Mouse (Mus musculus): Measurements from ENCODE around the gene Rfxank. TPM values are rescaled to one million over a fixed set of nuclear protein-coding genes. Genes with fewer than 3 reads are reported as not detected.

Rfxank gene
- polyA plus RNA-seq, 2 experiments, result 17.6 to 33.5 TPM

- H3K27me3 ChIP-seq (ENCODE audit: control insufficient read depth, insufficient read depth, low read length), result peaks cover 66% of the 10 kb centered on the region
- peak within 1 kb of the TSS; percentile 66 for H3K4me2 ChIP-seq (replicated peaks; ENCODE audit: low read depth, low read length, severe bottlenecking)
- H3K4me1 ChIP-seq (ENCODE audit: control insufficient read depth, insufficient read depth, low read length), result peaks cover 6% of the 10 kb centered on the region
- H3K36me3 ChIP-seq (ENCODE audit: control insufficient read depth, insufficient read depth, low read length), result no peaks in the 10 kb centered on the region
- no peaks in the 10 kb centered on the region for H3K9me3 ChIP-seq (ENCODE audit: control insufficient read depth, low read length)
- peak within 1 kb of the TSS; percentile 40 for H3K9ac ChIP-seq (ENCODE audit: low read depth, low read length, severe bottlenecking)
- H3K4me3 ChIP-seq (replicated peaks; ENCODE audit: low read length), result peak within 1 kb of the TSS; percentile 39
- no peak within 1 kb of the TSS for H3K27ac ChIP-seq (replicated peaks; ENCODE audit: low read depth, low read length)
- ATAC-seq (ENCODE audit: low FRiP score, low read depth) (no peak), DNase-seq (ENCODE audit: low spot score) (no peak)
- 0% methylated on average over 26 of the region's 26 CpGs for WGBS
- no peak for TF ChIP-seq POLR2A (IDR thresholded peaks at IDR 0.05; ENCODE audit: borderline replicate concordance, extremely low read depth, insufficient read depth, insufficient read length)
Observed at GRCm38 (mm10) chr8:70083285-70083684, 55.7 kb downstream of the Rfxank start, which contains the start of gene Hapln4. Gene Hapln4, plus strand, starts transcription at chr8:70083457.

GRCm38 (mm10) chr8:70081976-70082375 lies 57.0 kb downstream of the Rfxank start:
- no peak overlapping the region for H3K27ac ChIP-seq (replicated peaks; ENCODE audit: low read depth, low read length)
- WGBS, result 96% methylated on average over 2 of the region's 2 CpGs
- no peak overlapping the region for H3K9ac ChIP-seq (ENCODE audit: low read depth, low read length, severe bottlenecking)
- H3K4me2 ChIP-seq (replicated peaks; ENCODE audit: low read depth, low read length, severe bottlenecking), result no peak overlapping the region
- DNase-seq (ENCODE audit: low spot score) (no peak), ATAC-seq (ENCODE audit: low FRiP score, low read depth) (no peak)
- TF ChIP-seq POLR2A (IDR thresholded peaks at IDR 0.05; ENCODE audit: borderline replicate concordance, extremely low read depth, insufficient read depth, insufficient read length), result no peak
- peaks cover 53% of the 10 kb centered on the region for H3K27me3 ChIP-seq (ENCODE audit: control insufficient read depth, insufficient read depth, low read length)
- no peak overlapping the region for H3K4me3 ChIP-seq (replicated peaks; ENCODE audit: low read length)
- H3K4me1 ChIP-seq (ENCODE audit: control insufficient read depth, insufficient read depth, low read length), result peaks cover 6% of the 10 kb centered on the region
- H3K36me3 ChIP-seq (ENCODE audit: control insufficient read depth, insufficient read depth, low read length), result no peaks in the 10 kb centered on the region
- no peaks in the 10 kb centered on the region for H3K9me3 ChIP-seq (ENCODE audit: control insufficient read depth, low read length)

Small RNA genes lying within 50 kb of the gene (microRNA-seq; reads per million reads assigned to microRNA genes)
- gene Mir7066, result not detected

Other genes with a start within 250 kb of the Rfxank start
- 0.84 and 1.2 TPM in 2 replicates for gene Tssk6, start 237.0 kb downstream of the Rfxank start, polyA plus RNA-seq (2012; rRNA removed)
- gene Tssk6, start 237.0 kb downstream of the Rfxank start, polyA plus RNA-seq (2014; fragmentation: Nextera tagmentation; extraction: Ambion mirVana), result 4.1 TPM in 2 replicates
- 85.3 and 97.4 TPM in 2 replicates for gene Ndufa13, start 236.6 kb downstream of the Rfxank start, polyA plus RNA-seq (2012; rRNA removed)
- 187 and 190 TPM in 2 replicates for gene Ndufa13, start 236.6 kb downstream of the Rfxank start, polyA plus RNA-seq (2014; fragmentation: Nextera tagmentation; extraction: Ambion mirVana)
- gene Yjefn3, start 236.4 kb downstream of the Rfxank start, polyA plus RNA-seq (2012; rRNA removed), result 5.4 and 8.6 TPM in 2 replicates
- gene Yjefn3, start 236.4 kb downstream of the Rfxank start, polyA plus RNA-seq (2014; fragmentation: Nextera tagmentation; extraction: Ambion mirVana), result 4.2 and 5.5 TPM in 2 replicates
- 49.2 and 62.3 TPM in 2 replicates for gene Gatad2a, start 142.8 kb downstream of the Rfxank start, polyA plus RNA-seq (2012; rRNA removed)
- 65.0 and 78.3 TPM in 2 replicates for gene Gatad2a, start 142.8 kb downstream of the Rfxank start, polyA plus RNA-seq (2014; fragmentation: Nextera tagmentation; extraction: Ambion mirVana)
- 85.5 and 124 TPM in 2 replicates for gene Mau2, start 96.4 kb downstream of the Rfxank start, polyA plus RNA-seq (2012; rRNA removed)
- gene Mau2, start 96.4 kb downstream of the Rfxank start, polyA plus RNA-seq (2014; fragmentation: Nextera tagmentation; extraction: Ambion mirVana), result 50.5 and 51.8 TPM in 2 replicates
- 21.3 and 25.4 TPM in 2 replicates for gene Sugp1, start 96.3 kb downstream of the Rfxank start, polyA plus RNA-seq (2012; rRNA removed)
- gene Sugp1, start 96.3 kb downstream of the Rfxank start, polyA plus RNA-seq (2014; fragmentation: Nextera tagmentation; extraction: Ambion mirVana), result 32.6 and 34.4 TPM in 2 replicates
- gene Tm6sf2, start 66.2 kb downstream of the Rfxank start, polyA plus RNA-seq (2012; rRNA removed), result 5.2 and 7.2 TPM in 2 replicates
- gene Tm6sf2, start 66.2 kb downstream of the Rfxank start, polyA plus RNA-seq (2014; fragmentation: Nextera tagmentation; extraction: Ambion mirVana), result 0.54 and 1.2 TPM in 2 replicates
- 0.23 and 0.38 TPM in 2 replicates for gene Hapln4, start 55.7 kb downstream of the Rfxank start, polyA plus RNA-seq (2012; rRNA removed)
- gene Hapln4, start 55.7 kb downstream of the Rfxank start, polyA plus RNA-seq (2014; fragmentation: Nextera tagmentation; extraction: Ambion mirVana), result 0.41 TPM in 1 of 2 replicates, not detected in the other
- gene Ncan, start 18.3 kb downstream of the Rfxank start, polyA plus RNA-seq (2012; rRNA removed), result 0.58 and 0.59 TPM in 2 replicates
- 0.25 and 0.48 TPM in 2 replicates for gene Ncan, start 18.3 kb downstream of the Rfxank start, polyA plus RNA-seq (2014; fragmentation: Nextera tagmentation; extraction: Ambion mirVana)
- gene Nr2c2ap, start 7.8 kb downstream of the Rfxank start, polyA plus RNA-seq (2012; rRNA removed), result 17.4 and 19.3 TPM in 2 replicates
- gene Nr2c2ap, start 7.8 kb downstream of the Rfxank start, polyA plus RNA-seq (2014; fragmentation: Nextera tagmentation; extraction: Ambion mirVana), result 18.3 and 20.8 TPM in 2 replicates
- gene Borcs8, start 345 bp upstream of the Rfxank start, polyA plus RNA-seq (2012; rRNA removed), result 84.2 and 89.1 TPM in 2 replicates
- 61.4 and 61.8 TPM in 2 replicates for gene Borcs8, start 345 bp upstream of the Rfxank start, polyA plus RNA-seq (2014; fragmentation: Nextera tagmentation; extraction: Ambion mirVana)
- gene Mef2b, start 557 bp upstream of the Rfxank start, polyA plus RNA-seq (2012; rRNA removed), result 0.67 and 0.82 TPM in 2 replicates
- gene Mef2b, start 557 bp upstream of the Rfxank start, polyA plus RNA-seq (2014; fragmentation: Nextera tagmentation; extraction: Ambion mirVana), result 0.37 TPM in 1 of 2 replicates, not detected in the other
- 151 and 303 TPM in 2 replicates for gene Tmem161a, start 33.2 kb upstream of the Rfxank start, polyA plus RNA-seq (2012; rRNA removed)
- gene Tmem161a, start 33.2 kb upstream of the Rfxank start, polyA plus RNA-seq (2014; fragmentation: Nextera tagmentation; extraction: Ambion mirVana), result 49.9 and 54.9 TPM in 2 replicates
- gene Slc25a42, start 73.2 kb upstream of the Rfxank start, polyA plus RNA-seq (2012; rRNA removed), result 23.6 and 27.9 TPM in 2 replicates
- 3.6 and 4.1 TPM in 2 replicates for gene Slc25a42, start 73.2 kb upstream of the Rfxank start, polyA plus RNA-seq (2014; fragmentation: Nextera tagmentation; extraction: Ambion mirVana)
- 78.7 and 84.4 TPM in 2 replicates for gene Sugp2, start 95.1 kb upstream of the Rfxank start, polyA plus RNA-seq (2012; rRNA removed)
- 30.6 and 33.8 TPM in 2 replicates for gene Sugp2, start 95.1 kb upstream of the Rfxank start, polyA plus RNA-seq (2014; fragmentation: Nextera tagmentation; extraction: Ambion mirVana)
- gene Armc6, start 95.3 kb upstream of the Rfxank start, polyA plus RNA-seq (2012; rRNA removed), result 35.0 and 42.3 TPM in 2 replicates
- 22.8 and 26.8 TPM in 2 replicates for gene Armc6, start 95.3 kb upstream of the Rfxank start, polyA plus RNA-seq (2014; fragmentation: Nextera tagmentation; extraction: Ambion mirVana)
- 81.2 and 81.3 TPM in 2 replicates for gene Homer3, start 143.7 kb upstream of the Rfxank start, polyA plus RNA-seq (2012; rRNA removed)
- 38.2 and 43.9 TPM in 2 replicates for gene Homer3, start 143.7 kb upstream of the Rfxank start, polyA plus RNA-seq (2014; fragmentation: Nextera tagmentation; extraction: Ambion mirVana)
- gene Ddx49, start 163.3 kb upstream of the Rfxank start, polyA plus RNA-seq (2012; rRNA removed), result 58.1 and 66.2 TPM in 2 replicates
- 52.9 and 55.4 TPM in 2 replicates for gene Ddx49, start 163.3 kb upstream of the Rfxank start, polyA plus RNA-seq (2014; fragmentation: Nextera tagmentation; extraction: Ambion mirVana)
- gene Cope, start 163.4 kb upstream of the Rfxank start, polyA plus RNA-seq (2012; rRNA removed), result 379 and 443 TPM in 2 replicates
- 340 and 371 TPM in 2 replicates for gene Cope, start 163.4 kb upstream of the Rfxank start, polyA plus RNA-seq (2014; fragmentation: Nextera tagmentation; extraction: Ambion mirVana)
- gene Cers1, start 176.6 kb upstream of the Rfxank start, polyA plus RNA-seq (2012; rRNA removed), result 12.4 and 22.0 TPM in 2 replicates
- gene Cers1, start 176.6 kb upstream of the Rfxank start, polyA plus RNA-seq (2014; fragmentation: Nextera tagmentation; extraction: Ambion mirVana), result 12.0 and 12.9 TPM in 2 replicates
- gene Gdf1, start 190.7 kb upstream of the Rfxank start, polyA plus RNA-seq (2012; rRNA removed), result 5.4 and 5.7 TPM in 2 replicates
- gene Gdf1, start 190.7 kb upstream of the Rfxank start, polyA plus RNA-seq (2014; fragmentation: Nextera tagmentation; extraction: Ambion mirVana), result 1.2 TPM in 2 replicates
- gene Upf1, start 214.1 kb upstream of the Rfxank start, polyA plus RNA-seq (2012; rRNA removed), result 39.0 and 47.6 TPM in 2 replicates
- gene Upf1, start 214.1 kb upstream of the Rfxank start, polyA plus RNA-seq (2014; fragmentation: Nextera tagmentation; extraction: Ambion mirVana), result 22.3 and 25.5 TPM in 2 replicates
- 136 and 173 TPM in 2 replicates for gene Comp, start 234.4 kb upstream of the Rfxank start, polyA plus RNA-seq (2012; rRNA removed)
- 36.7 and 46.3 TPM in 2 replicates for gene Comp, start 234.4 kb upstream of the Rfxank start, polyA plus RNA-seq (2014; fragmentation: Nextera tagmentation; extraction: Ambion mirVana)